ENCODE assay signal across 24 mouse cellular contexts in genomic region chr13:37101755-37102154, GRCm38 (mm10).
"Had no signal": no experiment of that assay in that cellular context is flagged by ENCODE, and none has a peak within 500 bp of the region (broad histone marks: within the 10 kb centered on the region; RNA-seq: fewer than 3 reads in every experiment).

No protein-coding gene starts in this region.

- H3K36me3 ChIP-seq: heart, embryonic 10.5 days; heart, embryonic 12.5 days; hindbrain, embryonic 10.5 days; hindbrain, embryonic 13.5 days; intestine, embryonic 15.5 days; limb, embryonic 10.5 days; limb, embryonic 12.5 days had no signal

- H3K4me1 ChIP-seq: heart, embryonic 10.5 days; heart, embryonic 12.5 days; intestine, embryonic 15.5 days had no signal

- H3K4me2 ChIP-seq: heart, embryonic 12.5 days; hindbrain, embryonic 13.5 days; intestine, embryonic 15.5 days; limb, embryonic 12.5 days; liver, embryonic 11.5 days had no signal

- H3K4me3 ChIP-seq: gastrocnemius, adult 2 months; heart, embryonic 10.5 days; heart, embryonic 12.5 days; hindbrain, embryonic 10.5 days; hindbrain, embryonic 13.5 days; intestine, embryonic 15.5 days; layer of hippocampus, adult 2 months; left cerebral cortex, adult 2 months; limb, embryonic 10.5 days; limb, embryonic 12.5 days had no signal

- H3K27ac ChIP-seq: gastrocnemius, adult 2 months; heart, embryonic 10.5 days; hindbrain, embryonic 10.5 days; hindbrain, embryonic 13.5 days; intestine, embryonic 15.5 days; layer of hippocampus, adult 2 months; left cerebral cortex, adult 2 months; limb, embryonic 10.5 days; limb, embryonic 12.5 days had no signal

- DNase-seq: gastrocnemius, adult 2 months; gastrocnemius, postnatal 10 days; gastrocnemius, postnatal 25 days; heart, adult 18-20 months; heart, postnatal 10 days; heart, postnatal 4 days; kidney, adult 18-20 months; kidney, adult 8-10 months; kidney, postnatal 10 days; kidney, postnatal 25 days; kidney, postnatal 4 days; liver had no signal

- H3K9me3 ChIP-seq: heart, embryonic 10.5 days; hindbrain, embryonic 10.5 days; hindbrain, embryonic 13.5 days; intestine, embryonic 15.5 days; limb, embryonic 10.5 days had no signal

- H3K27me3 ChIP-seq: heart, embryonic 12.5 days; hindbrain, embryonic 13.5 days; intestine, embryonic 15.5 days; limb, embryonic 12.5 days had no signal

- H3K9ac ChIP-seq: heart, embryonic 12.5 days; hindbrain, embryonic 13.5 days; intestine, embryonic 15.5 days; limb, embryonic 12.5 days had no signal

- ATAC-seq: inflammation-experienced regulatory T-cells, adult 6 months; intestine, embryonic 15.5 days; intestine, postnatal 0 days had no signal
